Mouse (Mus musculus) spleen, adult 2 months (tissue): ENCODE data around the gene Krtap1-3. TPM values are rescaled to one million over a fixed set of nuclear protein-coding genes. Genes with fewer than 3 reads are reported as not detected.

Source experiments
- DNase-seq, 2 experiments: peaks; one replicate each; pipeline versions ENCODE4 v3.0.0 to v3.0.0-alpha.2; 2012 to 2021; ENCODE audit warnings: low spot score in 2 of 2, low read depth in 1 of 2
- H3K27ac ChIP-seq: fragments of 200-500 bp; 2 replicates; pipeline ENCODE4 v1.5.1; 2012; ENCODE audit warnings: low read length, inconsistent platforms; ENCODE audit not compliant: insufficient read depth
- H3K27me3 ChIP-seq: fragments of 200-500 bp; 2 replicates; pipeline ENCODE4 v1.6.1; 2012; ENCODE audit warnings: mild to moderate bottlenecking, moderate library complexity, low read length, inconsistent platforms; ENCODE audit not compliant: control insufficient read depth, insufficient read depth
- H3K36me3 ChIP-seq: fragments of 200-500 bp; 2 replicates; pipeline ENCODE4 v1.6.1; 2012; ENCODE audit warnings: mild to moderate bottlenecking, low read length, inconsistent platforms; ENCODE audit not compliant: control insufficient read depth, insufficient read depth
- H3K4me1 ChIP-seq: fragments of 200-500 bp; 2 replicates; pipeline ENCODE4 v1.6.1; 2011; ENCODE audit warnings: inconsistent platforms; ENCODE audit not compliant: control insufficient read depth, insufficient read depth, insufficient read length
- H3K4me3 ChIP-seq: fragments of 200-500 bp; 2 replicates; pipeline ENCODE4 v1.5.1; 2011; ENCODE audit warnings: mild to moderate bottlenecking, inconsistent platforms; ENCODE audit not compliant: insufficient read depth, insufficient read length; ENCODE audit errors: extremely low read depth
- CTCF ChIP-seq: fragments of 200-500 bp; IDR thresholded peaks from 2 replicates; pipeline ENCODE4 v1.5.1; 2011; ENCODE audit warnings: mild to moderate bottlenecking, inconsistent platforms; ENCODE audit not compliant: insufficient read depth, insufficient read length, insufficient replicate concordance; ENCODE audit errors: extremely low read depth
- POLR2A ChIP-seq: fragments of 200-500 bp; IDR thresholded peaks from 2 replicates; pipeline ENCODE4 v1.6.1; 2011; ENCODE audit warnings: low read depth, low read length, inconsistent platforms
- WGBS: fragments of 180-500 bp; shearing (Covaris S2); methylation state at CpG from one replicate; pipeline ENCODE4 v1.1.7; 2018; 5-methylcytosine and 5-hydroxymethylcytosine counted together
- polyA plus RNA-seq: library from polyadenylated mRNA; depleted of rRNA; stranded (reverse); fragments of >200 nt; gene quantifications from 2 replicates; pipeline ENCODE4 v1.2.3, GENCODE M21; 2012; rRNA removed

The Krtap1-3 gene
- not detected in 2 replicates for polyA plus RNA-seq

- DNase-seq: no peak
- Histone ChIP-seq H3K4me3 (no peak within 1 kb of the TSS), H3K27ac (no peak within 1 kb of the TSS), H3K4me1 (no peaks in the 10 kb centered on the region), H3K36me3 (no peaks in the 10 kb centered on the region), H3K27me3 (no peaks in the 10 kb centered on the region)
- TF ChIP-seq POLR2A (no peak), CTCF (no peak)
- WGBS: 75% methylated on average over 6 of the region's 6 CpGs
Measured at GRCm38 (mm10) chr11:99590981-99591380, at the start of gene Krtap1-3. Gene Krtap1-3 (minus strand): TSS chr11:99591339.

DNA sequence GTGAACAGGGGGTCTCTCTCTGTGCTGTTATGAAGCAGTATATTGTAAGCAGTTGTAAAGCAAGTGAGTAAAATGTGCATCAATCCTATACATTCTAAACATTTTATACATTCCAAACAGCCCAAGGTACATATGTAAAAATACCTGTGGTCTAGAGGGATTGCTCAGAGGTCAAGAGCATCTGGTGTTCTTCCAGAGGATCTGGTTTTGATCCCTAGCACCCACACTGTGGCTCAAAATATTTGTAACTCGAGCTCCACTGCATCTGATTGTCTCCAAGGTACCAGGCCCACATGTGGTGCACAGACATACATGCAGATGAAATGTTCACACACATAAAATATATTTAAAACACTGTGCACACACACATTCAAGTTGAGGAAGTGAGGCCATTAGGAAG lies 49.8 kb upstream of the Krtap1-3 start:
- no peaks in the 10 kb centered on the region for H3K4me1 ChIP-seq
- H3K36me3 ChIP-seq: no peaks in the 10 kb centered on the region
- H3K4me3 ChIP-seq: no peak overlapping the region
- no peak for DNase-seq
- TF ChIP-seq CTCF (no peak), POLR2A (no peak)
- WGBS: 30% methylated on average over 1 of the region's 1 CpGs
- H3K27ac ChIP-seq: no peak overlapping the region
- no peaks in the 10 kb centered on the region for H3K27me3 ChIP-seq

DNA sequence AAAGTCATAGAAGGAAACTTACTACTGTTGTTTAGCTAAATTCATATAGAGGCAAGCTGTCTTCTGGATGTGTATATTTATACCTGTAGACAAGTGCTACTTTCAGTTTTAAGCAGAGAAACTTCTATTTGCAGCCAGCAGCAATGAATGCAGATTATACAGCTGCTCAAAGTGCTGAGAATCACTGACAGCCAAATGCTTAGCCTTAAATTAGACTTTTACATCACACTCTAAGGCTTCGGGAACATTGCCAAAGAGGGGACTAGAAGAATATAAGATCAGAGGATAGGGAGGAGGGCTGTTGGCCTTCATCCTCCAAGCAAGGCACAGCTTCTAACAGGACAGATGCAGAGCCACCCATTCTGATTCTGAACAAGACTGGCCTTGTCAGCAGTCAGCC lies 45.9 kb upstream of the Krtap1-3 start:
- TF ChIP-seq CTCF (no peak), POLR2A (no peak)
- 81% methylated on average over 1 of the region's 1 CpGs for WGBS
- H3K4me3 ChIP-seq: no peak overlapping the region
- H3K4me1 ChIP-seq: no peaks in the 10 kb centered on the region
- no peaks in the 10 kb centered on the region for H3K27me3 ChIP-seq
- no peak for DNase-seq
- no peaks in the 10 kb centered on the region for H3K36me3 ChIP-seq
- H3K27ac ChIP-seq: no peak overlapping the region

DNA sequence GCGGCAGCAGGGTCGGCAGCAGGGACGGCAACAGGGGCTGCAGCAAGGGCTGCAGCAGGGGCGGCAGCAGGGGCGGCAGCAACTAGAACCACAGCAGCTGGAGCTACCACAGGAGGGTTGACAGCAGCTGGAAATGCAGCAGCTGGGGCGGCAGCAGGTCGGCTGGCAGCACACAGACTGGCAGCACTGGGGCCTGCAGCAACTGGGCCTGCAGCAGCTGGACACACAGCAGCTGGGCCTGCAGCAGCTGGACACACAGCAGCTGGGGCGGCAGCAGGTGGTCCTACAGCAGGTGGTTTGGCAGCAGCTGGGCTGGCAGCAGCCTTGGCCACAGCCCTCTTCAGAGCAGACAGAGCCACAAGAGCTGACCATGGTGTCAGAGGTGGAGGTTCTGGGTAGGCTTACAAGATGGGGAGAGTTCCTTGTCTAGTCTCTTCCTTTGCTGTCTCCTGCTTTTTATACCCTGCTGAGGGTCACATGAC lies 43.6 kb upstream of the Krtap1-3 start, which contains the start of gene Krtap4-2:
TSS of gene Krtap4-2 (minus strand) at position 432 of the 482 bp plus-strand sequence.
- Histone ChIP-seq H3K4me1 (no peaks in the 10 kb centered on the region), H3K36me3 (no peaks in the 10 kb centered on the region), H3K27me3 (no peaks in the 10 kb centered on the region), H3K27ac (no peak within 1 kb of the TSS), H3K4me3 (no peak within 1 kb of the TSS)
- DNase-seq: no peak
- no peak for TF ChIP-seq CTCF
- no peak for TF ChIP-seq POLR2A
- 57% methylated on average over 8 of the region's 8 CpGs for WGBS

DNA sequence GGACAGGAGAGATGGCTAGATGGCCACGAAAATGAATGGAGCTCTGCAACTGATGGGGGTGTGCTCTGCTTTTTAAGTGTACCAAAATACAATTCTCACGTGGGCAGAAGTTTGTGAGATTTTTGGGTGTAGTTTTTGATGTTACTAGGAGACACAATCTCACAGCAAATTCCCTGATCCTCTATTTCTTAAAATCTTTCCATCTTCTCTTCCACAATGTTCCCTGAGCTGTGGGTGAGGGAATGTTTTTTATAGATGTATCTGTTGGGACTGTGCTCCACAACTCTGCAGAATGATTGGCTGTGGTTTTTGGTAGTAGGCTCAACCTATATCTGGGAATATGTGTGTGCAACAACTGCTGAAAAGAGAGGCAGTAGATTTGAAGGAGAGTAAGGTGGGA lies 42.2 kb upstream of the Krtap1-3 start:
- Histone ChIP-seq H3K27me3 (no peaks in the 10 kb centered on the region), H3K27ac (no peak overlapping the region), H3K4me3 (no peak overlapping the region), H3K4me1 (no peaks in the 10 kb centered on the region), H3K36me3 (no peaks in the 10 kb centered on the region)
- TF ChIP-seq POLR2A: no peak
- no peak for TF ChIP-seq CTCF
- WGBS: 59% methylated on average over 2 of the region's 2 CpGs
- no peak for DNase-seq

DNA sequence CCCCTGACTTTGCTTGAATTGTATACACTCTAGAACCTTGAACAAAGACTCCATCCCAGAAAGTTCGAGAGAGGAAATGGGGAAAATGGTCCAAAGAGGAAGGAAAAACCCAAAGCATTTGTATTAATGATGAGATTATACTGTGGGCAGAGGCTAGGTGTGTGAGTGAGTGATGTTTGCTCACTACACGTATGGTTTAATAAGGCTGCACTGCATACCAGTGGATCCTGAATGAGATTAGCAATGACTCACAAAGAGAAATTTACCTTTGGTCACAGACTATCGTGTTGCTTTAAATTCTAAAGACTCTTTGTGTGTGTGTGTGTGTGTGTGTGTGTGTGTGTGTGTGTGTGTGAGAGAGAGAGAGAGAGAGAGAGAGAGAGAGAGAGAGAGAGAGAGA lies 39.8 kb upstream of the Krtap1-3 start:
- DNase-seq: no peak
- no peak overlapping the region for H3K27ac ChIP-seq
- WGBS: 76% methylated on average over 3 of the region's 3 CpGs
- no peaks in the 10 kb centered on the region for H3K27me3 ChIP-seq
- TF ChIP-seq POLR2A (no peak), CTCF (no peak)
- no peak overlapping the region for H3K4me3 ChIP-seq
- H3K36me3 ChIP-seq: no peaks in the 10 kb centered on the region
- no peaks in the 10 kb centered on the region for H3K4me1 ChIP-seq

GRCm38 (mm10) chr11:99628138-99628537 lies 37.0 kb upstream of the Krtap1-3 start, which contains the start of gene Krtap4-1:
Gene Krtap4-1 (minus strand): TSS chr11:99628238.
- H3K27ac ChIP-seq: no peak within 1 kb of the TSS
- H3K36me3 ChIP-seq: no peaks in the 10 kb centered on the region
- WGBS: 86% methylated on average over 4 of the region's 4 CpGs
- H3K4me1 ChIP-seq: no peaks in the 10 kb centered on the region
- no peak within 1 kb of the TSS for H3K4me3 ChIP-seq
- no peaks in the 10 kb centered on the region for H3K27me3 ChIP-seq
- no peak for TF ChIP-seq CTCF
- DNase-seq: no peak
